Mouse (Mus musculus): ENCODE data around the gene Hoxa6. TPM values are rescaled to one million over a fixed set of nuclear protein-coding genes. Genes with fewer than 3 reads are reported as not detected.

Hoxa6 gene
- polyA plus RNA-seq, 1 experiment from 2014 or later, result 2.2 TPM

DNA sequence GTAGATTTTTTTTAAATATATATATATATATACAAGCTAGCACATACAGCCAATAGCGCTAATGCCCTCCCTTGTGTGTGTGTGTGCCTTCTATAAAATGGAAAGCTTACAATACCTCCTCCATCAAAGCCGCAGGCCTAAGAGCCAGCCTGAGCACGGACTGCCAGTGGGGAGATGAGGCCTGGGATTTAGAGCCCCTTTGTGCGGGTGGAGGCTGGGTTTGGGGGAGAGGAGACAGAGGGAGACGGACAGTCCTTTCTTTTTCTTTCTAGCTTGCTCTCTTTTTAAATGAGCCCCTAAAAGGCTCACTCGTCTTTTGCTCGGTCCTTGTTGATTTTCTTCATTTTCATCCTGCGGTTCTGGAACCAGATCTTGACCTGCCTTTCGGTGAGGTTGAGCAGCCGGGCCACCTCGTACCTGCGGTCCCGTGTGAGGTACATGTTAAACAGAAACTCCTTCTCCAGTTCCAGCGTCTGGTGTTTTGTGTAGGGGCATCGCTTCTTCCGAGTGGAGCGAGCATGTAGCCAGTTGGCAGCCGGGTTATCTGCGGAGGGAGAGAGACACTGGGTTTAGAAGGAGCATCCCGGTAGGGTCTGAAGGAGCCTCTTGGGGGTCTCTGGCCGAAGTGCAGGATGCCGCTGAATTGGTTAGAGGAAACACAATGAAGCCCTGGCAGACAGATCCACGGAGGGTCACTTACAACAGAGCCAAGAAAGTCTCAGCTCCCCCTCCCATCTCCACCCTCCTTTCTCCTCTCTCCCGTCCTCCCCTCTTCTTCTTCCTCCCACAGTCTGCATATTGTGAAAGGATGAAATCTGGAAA is 15.6 kb upstream of the Hoxa6 start:
- peak overlapping the region; percentile 50 for H3K4me2 ChIP-seq (replicated peaks)
- no peak overlapping the region for H3K27ac ChIP-seq
- H3K4me1 ChIP-seq (replicated peaks), result peaks cover 11% of the 10 kb centered on the region; the same call in 1 of the 2 replicates
- no peak for ATAC-seq
- no peaks in the 10 kb centered on the region for H3K9me3 ChIP-seq
- 10% methylated on average over 24 of the region's 24 CpGs for WGBS
- no peak overlapping the region for H3K9ac ChIP-seq
- H3K36me3 ChIP-seq, result no peaks in the 10 kb centered on the region
- peaks cover 92% of the 10 kb centered on the region for H3K27me3 ChIP-seq (replicated peaks)
- peak overlapping the region; percentile 38 for H3K4me3 ChIP-seq (replicated peaks)

DNA sequence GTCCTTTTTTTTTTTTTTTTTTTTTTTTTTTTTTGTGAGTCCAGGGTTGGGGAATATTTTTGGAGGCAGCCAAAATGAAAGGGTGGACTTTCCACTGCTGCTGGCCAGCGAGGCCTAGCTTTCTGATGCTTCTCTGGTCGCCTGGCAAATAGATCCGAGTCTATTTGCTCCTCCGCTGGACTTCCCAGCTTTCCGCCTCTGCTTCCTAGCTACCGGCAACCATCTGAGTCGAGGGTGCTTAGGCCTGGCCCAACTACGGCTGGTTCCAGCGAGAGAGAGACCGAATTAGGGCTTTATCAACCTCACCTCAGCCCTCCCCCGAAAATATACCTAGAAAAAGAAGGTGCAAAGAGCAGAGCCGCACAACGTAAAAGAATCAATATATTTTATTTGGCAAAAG is 14.2 kb upstream of the Hoxa6 start:
- H3K27ac ChIP-seq, result 0 out of 2 replicates have a peak overlapping the region, but pooled peaks have one; percentile 13
- peaks cover 94% of the 10 kb centered on the region for H3K27me3 ChIP-seq (replicated peaks)
- no peaks in the 10 kb centered on the region for H3K9me3 ChIP-seq
- WGBS, result 41% methylated on average over 13 of the region's 13 CpGs
- no peak for ATAC-seq
- no peaks in the 10 kb centered on the region for H3K36me3 ChIP-seq
- peaks cover 11% of the 10 kb centered on the region; the same call in 1 of the 2 replicates for H3K4me1 ChIP-seq (replicated peaks)
- no peak overlapping the region for H3K9ac ChIP-seq
- H3K4me3 ChIP-seq (replicated peaks), result 0 out of 2 replicates have a peak overlapping the region, but pooled peaks have one; percentile 11
- H3K4me2 ChIP-seq (replicated peaks), result peak overlapping the region; percentile 94

GRCm38 (mm10) chr6:52221993-52222685 is 13.6 kb upstream of the Hoxa6 start:
- H3K4me3 ChIP-seq (replicated peaks), result peak overlapping the region; percentile 55

DNA sequence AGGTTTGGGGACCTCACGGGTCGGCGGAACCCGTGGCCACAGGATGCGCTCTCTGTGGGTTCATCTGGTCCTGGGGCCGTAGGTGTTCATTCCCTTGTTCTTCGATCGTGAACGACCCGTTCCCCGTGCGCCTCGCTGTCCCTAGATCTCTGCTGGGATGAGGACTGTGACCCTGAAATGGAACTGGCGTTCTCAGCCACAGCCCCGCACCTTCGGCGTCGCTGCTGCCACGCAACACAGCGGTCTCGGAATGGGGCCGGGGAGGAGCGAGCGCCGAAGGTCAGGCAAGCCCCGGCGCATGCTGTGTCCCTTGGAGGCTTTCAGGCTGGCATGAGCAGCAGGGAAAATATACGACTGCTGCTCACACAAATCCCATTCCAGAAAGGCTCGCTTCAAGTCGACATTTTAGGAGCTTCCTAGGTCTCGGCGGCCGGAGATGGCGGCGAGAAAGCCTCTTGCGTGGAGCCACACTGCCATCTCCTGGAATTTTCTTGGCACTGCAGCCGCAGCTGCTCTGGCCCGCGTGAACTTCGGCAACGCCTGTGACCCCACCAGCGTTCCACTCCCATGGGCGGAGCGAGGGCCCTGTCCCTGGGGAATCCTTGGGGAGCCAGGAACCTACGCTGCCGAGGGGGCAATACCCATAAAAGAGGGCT is 12.9 kb upstream of the Hoxa6 start, which contains the start of gene Hoxa7:
TSS of gene Hoxa7 (minus strand) at position 518 of the 656 bp plus-strand sequence.
- Histone ChIP-seq H3K4me1 (replicated peaks) (peaks cover 17% of the 10 kb centered on the region), H3K36me3 (no peaks in the 10 kb centered on the region), H3K4me2 (replicated peaks) (peak within 1 kb of the TSS; percentile 94), H3K9me3 (no peaks in the 10 kb centered on the region), H3K27me3 (replicated peaks) (peaks cover 92% of the 10 kb centered on the region), H3K4me3 (replicated peaks) (peak within 1 kb of the TSS; percentile 55), H3K9ac (peak within 1 kb of the TSS; percentile 62), H3K27ac (peak within 1 kb of the TSS; percentile 77)
- 1% methylated on average over 46 of the region's 46 CpGs for WGBS
- ATAC-seq, result peak; percentile 68

More at GRCm38 (mm10) chr6:52221993-52222685, 13.6 kb upstream of the Hoxa6 start:
- Histone ChIP-seq H3K4me1 (replicated peaks) (peaks cover 11% of the 10 kb centered on the region; the same call in 1 of the 2 replicates), H3K27me3 (replicated peaks) (peaks cover 94% of the 10 kb centered on the region), H3K9ac (no peak overlapping the region), H3K4me2 (replicated peaks) (peak overlapping the region; percentile 94), H3K36me3 (no peaks in the 10 kb centered on the region), H3K9me3 (no peaks in the 10 kb centered on the region), H3K27ac (peak overlapping the region; percentile 72)
- 10% methylated on average over 21 of the region's 21 CpGs for WGBS
- ATAC-seq, result peak; percentile 46

DNA sequence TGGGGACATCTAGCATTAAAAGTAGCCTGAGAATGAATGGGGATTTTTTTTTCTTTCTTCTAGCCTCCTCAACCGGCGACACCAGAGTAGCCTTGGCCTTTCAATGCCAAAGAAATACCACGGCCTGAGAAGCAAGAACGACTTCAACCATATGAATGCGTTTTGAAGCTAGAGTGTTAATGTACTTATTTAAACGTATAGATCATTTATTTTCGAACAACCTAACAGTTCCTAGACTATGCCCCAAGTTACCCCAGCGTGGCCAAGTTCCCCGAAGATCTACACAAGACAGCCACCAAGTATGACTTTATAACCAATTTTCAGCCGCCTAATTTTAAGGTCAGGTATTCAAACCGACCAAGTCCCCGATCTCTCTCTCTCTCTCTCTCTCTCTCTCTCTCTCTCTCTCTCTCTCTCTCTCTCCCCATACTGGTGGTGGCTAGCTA is 12.4 kb upstream of the Hoxa6 start:
- peak overlapping the region; percentile 55 for H3K4me3 ChIP-seq (replicated peaks)
- peak overlapping the region; percentile 62; the same call in 1 of the 2 replicates for H3K9ac ChIP-seq
- H3K27me3 ChIP-seq (replicated peaks), result peaks cover 92% of the 10 kb centered on the region
- no peak for ATAC-seq
- no peaks in the 10 kb centered on the region for H3K36me3 ChIP-seq
- no peak overlapping the region; the same call in 1 of the 2 replicates for H3K27ac ChIP-seq
- peak overlapping the region; percentile 94 for H3K4me2 ChIP-seq (replicated peaks)
- no peaks in the 10 kb centered on the region for H3K9me3 ChIP-seq
- peaks cover 17% of the 10 kb centered on the region for H3K4me1 ChIP-seq (replicated peaks)
- 19% methylated on average over 12 of the region's 12 CpGs for WGBS

DNA sequence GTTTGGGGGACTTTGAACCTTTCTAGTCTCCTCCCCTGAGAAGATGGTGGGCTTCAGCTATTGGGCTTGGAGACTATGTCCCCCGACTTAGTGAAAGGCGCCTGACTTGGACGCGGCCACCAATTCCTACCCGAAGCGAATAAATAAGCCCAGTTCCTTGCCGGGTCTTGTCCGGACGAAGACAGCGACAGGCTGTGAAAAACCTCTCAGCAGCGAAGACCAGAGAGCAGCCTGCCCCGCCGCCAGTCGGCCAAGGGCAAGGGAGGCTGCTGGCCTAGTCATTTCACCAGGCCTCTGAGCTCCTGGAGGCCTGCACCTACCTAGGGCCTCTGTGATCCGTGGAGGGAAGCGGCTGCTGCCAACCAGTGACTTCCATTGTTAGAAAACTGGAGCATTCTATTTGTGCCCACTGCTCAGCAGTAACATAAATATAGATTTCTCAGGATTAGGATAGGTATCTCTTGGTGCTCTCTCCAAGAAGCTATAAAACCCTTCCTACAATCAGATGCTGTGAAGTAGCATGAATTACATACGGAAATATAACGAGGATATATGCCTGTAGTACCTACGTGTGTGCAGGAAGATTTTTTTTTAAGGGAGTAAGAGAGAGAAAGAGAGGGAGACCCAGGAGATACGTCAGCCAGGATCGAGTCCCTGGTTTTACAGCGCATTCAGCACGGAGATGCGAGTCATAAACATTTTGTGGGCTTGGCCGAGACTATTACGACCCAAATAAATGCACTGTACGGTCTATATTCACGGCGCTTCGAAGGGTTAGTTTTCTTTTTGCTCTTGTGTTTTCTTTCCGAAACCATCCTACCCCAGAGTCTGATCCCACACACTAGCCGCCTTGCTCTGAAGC is 11.7 kb upstream of the Hoxa6 start:
- Histone ChIP-seq H3K4me3 (replicated peaks) (no peak overlapping the region), H3K36me3 (no peaks in the 10 kb centered on the region), H3K4me2 (replicated peaks) (peak overlapping the region; percentile 94), H3K4me1 (replicated peaks) (peaks cover 21% of the 10 kb centered on the region), H3K9me3 (no peaks in the 10 kb centered on the region), H3K27me3 (replicated peaks) (peaks cover 91% of the 10 kb centered on the region), H3K27ac (no peak overlapping the region), H3K9ac (no peak overlapping the region)
- no peak for ATAC-seq
- WGBS, result 37% methylated on average over 32 of the region's 32 CpGs

GRCm38 (mm10) chr6:52219234-52219942 is 10.9 kb upstream of the Hoxa6 start:
- H3K4me3 ChIP-seq (replicated peaks), result no peak overlapping the region
- no peak overlapping the region for H3K9ac ChIP-seq
- H3K27me3 ChIP-seq (replicated peaks), result peaks cover 91% of the 10 kb centered on the region
- no peak overlapping the region for H3K27ac ChIP-seq
- 51% methylated on average over 9 of the region's 9 CpGs for WGBS
- peaks cover 18% of the 10 kb centered on the region for H3K4me1 ChIP-seq (replicated peaks)
- peak overlapping the region; percentile 22; the same call in 1 of the 2 replicates for H3K4me2 ChIP-seq (replicated peaks)
- ATAC-seq, result no peak
- H3K36me3 ChIP-seq, result no peaks in the 10 kb centered on the region
- H3K9me3 ChIP-seq, result no peaks in the 10 kb centered on the region

DNA sequence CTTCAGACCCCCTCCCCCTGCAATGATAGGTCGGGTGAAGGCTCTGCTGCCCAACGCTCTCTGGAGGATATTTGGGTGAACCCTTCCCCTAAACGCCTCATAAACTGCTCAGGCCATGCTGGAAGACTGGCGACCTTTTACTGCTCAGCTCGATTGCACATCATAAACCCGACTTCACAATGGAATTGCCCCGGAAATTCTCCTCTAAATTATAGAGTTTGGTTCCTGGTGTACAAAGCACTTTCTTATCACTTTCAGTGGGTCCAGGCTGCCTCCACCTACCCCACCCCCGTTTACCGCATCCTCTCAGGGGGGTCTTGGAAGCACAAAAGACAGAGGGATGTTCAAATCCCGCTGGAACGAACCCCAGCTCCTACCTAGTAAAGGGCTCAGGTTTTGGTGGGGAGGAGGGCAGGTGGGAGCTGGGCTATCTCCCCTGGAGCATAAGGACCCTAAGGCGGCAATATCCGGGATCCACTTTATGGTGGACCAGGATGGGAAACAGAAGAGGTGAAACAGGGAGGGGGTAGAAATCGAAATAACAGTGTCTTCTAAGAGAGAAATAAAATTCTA is 10.2 kb upstream of the Hoxa6 start:
- H3K4me3 ChIP-seq (replicated peaks), result peak overlapping the region; percentile 42; the same call in 1 of the 2 replicates

GRCm38 (mm10) chr6:52217895-52218642 is 9.5 kb upstream of the Hoxa6 start:
- 16% methylated on average over 23 of the region's 23 CpGs for WGBS
- Histone ChIP-seq H3K27me3 (replicated peaks) (peaks cover 85% of the 10 kb centered on the region), H3K9ac (peak overlapping the region; percentile 29), H3K9me3 (no peaks in the 10 kb centered on the region), H3K4me2 (replicated peaks) (peak overlapping the region; percentile 77), H3K27ac (no peak overlapping the region; the same call in 1 of the 2 replicates), H3K4me3 (replicated peaks) (peak overlapping the region; percentile 42), H3K4me1 (replicated peaks) (peaks cover 19% of the 10 kb centered on the region), H3K36me3 (no peaks in the 10 kb centered on the region)
- no peak for ATAC-seq

More for the DNA sequence above, 10.2 kb upstream of the Hoxa6 start:
- Histone ChIP-seq H3K27me3 (replicated peaks) (peaks cover 89% of the 10 kb centered on the region), H3K4me1 (replicated peaks) (peaks cover 18% of the 10 kb centered on the region), H3K27ac (no peak overlapping the region), H3K9me3 (no peaks in the 10 kb centered on the region), H3K36me3 (no peaks in the 10 kb centered on the region), H3K9ac (no peak overlapping the region), H3K4me2 (replicated peaks) (peak overlapping the region; percentile 77)
- ATAC-seq, result no peak
- WGBS, result 40% methylated on average over 14 of the region's 14 CpGs

- peak overlapping the region; percentile 77 for H3K4me2 ChIP-seq (replicated peaks)
- peak; percentile 55 for ATAC-seq
- no peaks in the 10 kb centered on the region for H3K9me3 ChIP-seq
- H3K9ac ChIP-seq, result peak overlapping the region; percentile 29; the same call in 1 of the 2 replicates
- no peaks in the 10 kb centered on the region for H3K36me3 ChIP-seq
- peaks cover 24% of the 10 kb centered on the region for H3K4me1 ChIP-seq (replicated peaks)
- under 1% methylated on average over 25 of the region's 25 CpGs for WGBS
- H3K4me3 ChIP-seq (replicated peaks), result peak overlapping the region; percentile 42
- H3K27ac ChIP-seq, result peak overlapping the region; percentile 37; the same call in 1 of the 2 replicates
- peaks cover 85% of the 10 kb centered on the region for H3K27me3 ChIP-seq (replicated peaks)
Observed at GRCm38 (mm10) chr6:52217459-52217768, 8.9 kb upstream of the Hoxa6 start.

All from intestine, embryonic 15.5 days (tissue).